Mouse (Mus musculus) liver, embryonic 14.5 days (tissue): Measurements from ENCODE around the gene Med13l. TPM values are rescaled to one million over a fixed set of nuclear protein-coding genes. Genes with fewer than 3 reads are reported as not detected.

Source experiments
- ATAC-seq: fragments of 200-750 bp; cut with Nextera tagmentation; 2 replicates; pipeline ENCODE4 v1.8.0; 2017; ENCODE audit warnings: moderate number of reproducible peaks, mild to moderate bottlenecking, moderate library complexity; ENCODE audit not compliant: insufficient read depth
- DNase-seq, 3 experiments: peaks; one replicate each; pipeline ENCODE4 v3.0.0-alpha.2; 2012 to 2013; ENCODE audit warnings: low read depth in 3 of 3, low spot score in 3 of 3
- H3K27ac ChIP-seq: fragments of 300-500 bp; sonication (generic); 2 replicates; pipeline ENCODE4 v1.5.1; 2014; ENCODE audit warnings: moderate library complexity, mild to moderate bottlenecking, control low read depth, inconsistent platforms
- H3K27me3 ChIP-seq: fragments of 300-500 bp; sonication (generic); 2 replicates; pipeline ENCODE4 v1.6.1; 2014; ENCODE audit warnings: mild to moderate bottlenecking, low read length, moderate library complexity; ENCODE audit not compliant: control insufficient read depth, insufficient read depth
- H3K36me3 ChIP-seq: fragments of 300-500 bp; sonication (generic); replicated peaks from 2 replicates; pipeline ENCODE4 v1.6.1; 2014; ENCODE audit warnings: low read depth; ENCODE audit not compliant: control insufficient read depth, insufficient read depth
- H3K4me1 ChIP-seq, 2 experiments: fragments of 200-500 bp in 1 of 2; fragments of 300-500 bp in 1 of 2; sonication (generic) in 1 of 2; replicated peaks; 2 replicates each; pipeline ENCODE4 v1.6.1; 2012 to 2014; ENCODE audit warnings: antibody characterized with exemption in 1 of 2, inconsistent platforms in 1 of 2, low read length in 1 of 2; ENCODE audit not compliant: control insufficient read depth in 2 of 2, insufficient read depth in 2 of 2
- H3K4me2 ChIP-seq: fragments of 300-500 bp; sonication (generic); 2 replicates; pipeline ENCODE4 v1.6.1; 2014; ENCODE audit warnings: low read depth, mild to moderate bottlenecking, control low read depth, moderate library complexity
- H3K4me3 ChIP-seq, 2 experiments: fragments of 200-500 bp in 1 of 2; fragments of 300-500 bp in 1 of 2; sonication (generic) in 1 of 2; 2 replicates each; pipeline ENCODE4 v1.5.1; 2012 to 2014; ENCODE audit warnings: low read depth in 2 of 2, low read length in 2 of 2, mild to moderate bottlenecking in 2 of 2, control low read depth in 1 of 2, inconsistent platforms in 1 of 2, moderate library complexity in 1 of 2; ENCODE audit not compliant: insufficient read depth in 1 of 2
- H3K9ac ChIP-seq: fragments of 300-500 bp; sonication (generic); replicated peaks from 2 replicates; pipeline ENCODE4 v1.6.1; 2014; ENCODE audit warnings: mild to moderate bottlenecking, control low read depth, moderate library complexity
- H3K9me3 ChIP-seq: fragments of 300-500 bp; sonication (generic); 2 replicates; pipeline ENCODE4 v1.6.1; 2016; ENCODE audit warnings: low read length, mixed read lengths; ENCODE audit not compliant: control insufficient read depth
- CTCF ChIP-seq: IDR thresholded peaks from 2 replicates; pipeline ENCODE4 v1.5.1; 2016; ENCODE audit warnings: antibody characterized with exemption, low read depth, control low read depth
- EP300 ChIP-seq: IDR thresholded peaks from 2 replicates; pipeline ENCODE4 v1.6.1; 2016; ENCODE audit warnings: antibody characterized with exemption, low read depth
- WGBS: fragments of 180-500 bp; shearing (Covaris S2); extraction: QIAGEN DNeasy Blood & Tissue Kit; methylation state at CpG from one replicate; pipeline ENCODE4 v1.1.7; 2014; ENCODE audit not compliant: insufficient replicate concordance; 5-methylcytosine and 5-hydroxymethylcytosine counted together
- polyA plus RNA-seq, 2 experiments: library from polyadenylated mRNA; depleted of rRNA in 1 of 2; stranded (reverse) in 1 of 2; unstranded in 1 of 2; fragments of >200 nt; fragmentation: Nextera tagmentation in 1 of 2; extraction: Ambion mirVana in 1 of 2; gene quantifications; 2 replicates each; pipeline versions ENCODE4 v1.2.1 to v1.2.3; 2012 to 2014

The Med13l gene
- polyA plus RNA-seq, 2 experiments = 6.4 to 9.9 TPM

GRCm38 (mm10) chr5:118620330-118620910 is 59.9 kb downstream of the Med13l start:
- Histone ChIP-seq H3K4me2 (no peak overlapping the region), H3K4me1 (peaks cover 0 to 4% of the 10 kb centered on the region in 2 experiments; a peak in 3 of 4 replicates), H3K4me3 (no peak overlapping the region), H3K36me3 (no peaks in the 10 kb centered on the region), H3K27me3 (no peaks in the 10 kb centered on the region), H3K27ac (no peak overlapping the region), H3K9ac (no peak overlapping the region), H3K9me3 (no peaks in the 10 kb centered on the region)
- no peak for ATAC-seq
- DNase-seq = no peak
- WGBS = 88% methylated on average over 7 of the region's 7 CpGs
- no peak for TF ChIP-seq EP300
- TF ChIP-seq CTCF = no peak

GRCm38 (mm10) chr5:118621877-118622276 is 61.4 kb downstream of the Med13l start:
- no peaks in the 10 kb centered on the region for H3K36me3 ChIP-seq
- no peak overlapping the region for H3K9ac ChIP-seq
- DNase-seq (no peak), ATAC-seq (no peak)
- peaks cover 0 to 3% of the 10 kb centered on the region in 2 experiments; a peak in 3 of 4 replicates for H3K4me1 ChIP-seq
- no peaks in the 10 kb centered on the region for H3K27me3 ChIP-seq
- H3K27ac ChIP-seq = no peak overlapping the region
- H3K4me2 ChIP-seq = no peak overlapping the region
- no peak overlapping the region for H3K4me3 ChIP-seq
- H3K9me3 ChIP-seq = no peaks in the 10 kb centered on the region
- 61% methylated on average over 4 of the region's 4 CpGs for WGBS
- TF ChIP-seq EP300 (no peak), CTCF (no peak)

GRCm38 (mm10) chr5:118622346-118622745 is 61.9 kb downstream of the Med13l start:
- TF ChIP-seq EP300 = no peak
- no peak for TF ChIP-seq CTCF

GRCm38 (mm10) chr5:118623797-118624196 is 63.3 kb downstream of the Med13l start:
- no peak for ATAC-seq
- Histone ChIP-seq H3K4me3 (no peak overlapping the region), H3K4me1 (peaks cover 0 to 2% of the 10 kb centered on the region in 2 experiments; a peak in 1 of 4 replicates), H3K27ac (no peak overlapping the region), H3K36me3 (no peaks in the 10 kb centered on the region), H3K9ac (no peak overlapping the region), H3K4me2 (no peak overlapping the region), H3K27me3 (no peaks in the 10 kb centered on the region), H3K9me3 (no peaks in the 10 kb centered on the region)
- TF ChIP-seq CTCF (no peak), EP300 (no peak)
- DNase-seq = no peak
- WGBS = 85% methylated on average over 5 of the region's 5 CpGs

More at GRCm38 (mm10) chr5:118622346-118622745, 61.9 kb downstream of the Med13l start:
- H3K9me3 ChIP-seq = no peaks in the 10 kb centered on the region
- 85% methylated on average over 5 of the region's 5 CpGs for WGBS
- ATAC-seq = no peak
- H3K27ac ChIP-seq = no peak overlapping the region
- no peaks in the 10 kb centered on the region for H3K27me3 ChIP-seq
- peaks cover 0 to under 1% of the 10 kb centered on the region in 2 experiments; a peak in 2 of 4 replicates for H3K4me1 ChIP-seq
- H3K4me3 ChIP-seq = no peak overlapping the region
- DNase-seq = no peak
- H3K4me2 ChIP-seq = no peak overlapping the region
- no peak overlapping the region for H3K9ac ChIP-seq
- no peaks in the 10 kb centered on the region for H3K36me3 ChIP-seq

- TF ChIP-seq EP300 (no peak), CTCF (no peak)
- Histone ChIP-seq H3K4me3 (no peak overlapping the region), H3K36me3 (no peaks in the 10 kb centered on the region; the same call in 1 of the 2 replicates), H3K9ac (no peak overlapping the region), H3K27ac (no peak overlapping the region), H3K9me3 (no peaks in the 10 kb centered on the region), H3K4me1 (peaks cover 0 to 12% of the 10 kb centered on the region in 2 experiments; a peak in 3 of 4 replicates), H3K4me2 (no peak overlapping the region), H3K27me3 (no peaks in the 10 kb centered on the region)
- DNase-seq (no peak), ATAC-seq (no peak)
- WGBS = 82% methylated on average over 5 of the region's 5 CpGs
Observed at GRCm38 (mm10) chr5:118627630-118628029, 67.2 kb downstream of the Med13l start.
